Mouse (Mus musculus): ENCODE measurements around the gene Shroom3. TPM values are rescaled to one million over a fixed set of nuclear protein-coding genes. Genes with fewer than 3 reads are reported as not detected.
"Not testable (repeated sequence)": the region's sequence is repeated elsewhere in the genome, so short reads cannot be mapped to it uniquely, and the experiment has no call there.

The Shroom3 gene
- polyA plus RNA-seq, 1 experiment from 2014 or later: 11.4 TPM

- peaks cover 81% of the 10 kb centered on the region for H3K4me1 ChIP-seq
- no peaks in the 10 kb centered on the region for H3K9me3 ChIP-seq
- H3K27ac ChIP-seq: 0 out of 2 replicates have a peak overlapping the region, but pooled peaks have one; percentile 22
- peaks cover 9% of the 10 kb centered on the region for H3K36me3 ChIP-seq
- DNase-seq (ENCODE audit: low spot score): no peak
- WGBS: 56% methylated on average over 7 of the region's 7 CpGs
- no peaks in the 10 kb centered on the region for H3K27me3 ChIP-seq (ENCODE audit: insufficient read depth, poor library complexity, severe bottlenecking)
- no peak overlapping the region for H3K4me3 ChIP-seq
Measured at GRCm38 (mm10) chr5:92901870-92902269, 218.6 kb downstream of the Shroom3 start.

- Histone ChIP-seq H3K27ac (peak overlapping the region; percentile 86), H3K4me3 (peak overlapping the region; percentile 12; the same call in 1 of the 2 replicates), H3K27me3 (ENCODE audit: insufficient read depth, poor library complexity, severe bottlenecking) (no peaks in the 10 kb centered on the region), H3K4me1 (peaks cover 80% of the 10 kb centered on the region), H3K9me3 (peaks cover 7% of the 10 kb centered on the region; the same call in 1 of the 2 replicates), H3K36me3 (peaks cover 22% of the 10 kb centered on the region)
- 39% methylated on average over 9 of the region's 9 CpGs for WGBS
- DNase-seq (ENCODE audit: low spot score): no peak
Measured at GRCm38 (mm10) chr5:92905146-92905545, 221.9 kb downstream of the Shroom3 start.

- Histone ChIP-seq H3K4me1 (peaks cover 78% of the 10 kb centered on the region), H3K36me3 (peaks cover 25% of the 10 kb centered on the region)
Measured at GRCm38 (mm10) chr5:92905594-92906008, 222.4 kb downstream of the Shroom3 start.

GRCm38 (mm10) chr5:92908227-92908626 is 225.0 kb downstream of the Shroom3 start:
- 30% methylated on average over 4 of the region's 4 CpGs for WGBS
- peaks cover 32% of the 10 kb centered on the region for H3K36me3 ChIP-seq
- H3K27me3 ChIP-seq (ENCODE audit: insufficient read depth, poor library complexity, severe bottlenecking): no peaks in the 10 kb centered on the region
- peaks cover 7% of the 10 kb centered on the region; the same call in 1 of the 2 replicates for H3K9me3 ChIP-seq
- H3K4me1 ChIP-seq: peaks cover 77% of the 10 kb centered on the region
- H3K4me3 ChIP-seq: no peak overlapping the region
- DNase-seq (ENCODE audit: low spot score): no peak
- peak overlapping the region; percentile 86 for H3K27ac ChIP-seq

More at GRCm38 (mm10) chr5:92905594-92906008, 222.4 kb downstream of the Shroom3 start:
- no peaks in the 10 kb centered on the region for H3K27me3 ChIP-seq (ENCODE audit: insufficient read depth, poor library complexity, severe bottlenecking)
- H3K4me3 ChIP-seq: peak overlapping the region; percentile 12; the same call in 1 of the 2 replicates
- H3K9me3 ChIP-seq: peaks cover 7% of the 10 kb centered on the region; the same call in 1 of the 2 replicates
- peak; percentile 93 for DNase-seq (ENCODE audit: low spot score)
- H3K27ac ChIP-seq: peak overlapping the region; percentile 86
- WGBS: 7% methylated on average over 8 of the region's 8 CpGs

- whole genome bisulfite sequencing: 57% methylated on average over 3 of the region's 3 CpGs
- peaks cover 77% of the 10 kb centered on the region for H3K4me1 ChIP-seq
- no peaks in the 10 kb centered on the region for H3K27me3 ChIP-seq (ENCODE audit: insufficient read depth, poor library complexity, severe bottlenecking)
- no peak overlapping the region for H3K4me3 ChIP-seq
- peaks cover 7% of the 10 kb centered on the region; the same call in 1 of the 2 replicates for H3K9me3 ChIP-seq
- no peak for DNase-seq (ENCODE audit: low spot score)
- peaks cover 26% of the 10 kb centered on the region for H3K36me3 ChIP-seq
- H3K27ac ChIP-seq: peak overlapping the region; percentile 70
Measured at GRCm38 (mm10) chr5:92910838-92911237, 227.6 kb downstream of the Shroom3 start.

GRCm38 (mm10) chr5:92915421-92915820 is 232.2 kb downstream of the Shroom3 start:
- WGBS: 31% methylated on average over 10 of the region's 10 CpGs
- H3K36me3 ChIP-seq: peaks cover 21% of the 10 kb centered on the region
- H3K9me3 ChIP-seq: no peaks in the 10 kb centered on the region
- H3K27me3 ChIP-seq (ENCODE audit: insufficient read depth, poor library complexity, severe bottlenecking): no peaks in the 10 kb centered on the region
- no peak for DNase-seq (ENCODE audit: low spot score)
- H3K27ac ChIP-seq: peak overlapping the region; percentile 78
- H3K4me1 ChIP-seq: peaks cover 63% of the 10 kb centered on the region
- no peak overlapping the region for H3K4me3 ChIP-seq

GRCm38 (mm10) chr5:92917755-92918154 is 234.5 kb downstream of the Shroom3 start:
- WGBS: 51% methylated on average over 6 of the region's 6 CpGs
- Histone ChIP-seq H3K4me1 (peaks cover 48% of the 10 kb centered on the region), H3K36me3 (peaks cover 31% of the 10 kb centered on the region), H3K27ac (peak overlapping the region; percentile 73; the same call in 1 of the 2 replicates), H3K4me3 (no peak overlapping the region), H3K27me3 (ENCODE audit: insufficient read depth, poor library complexity, severe bottlenecking) (no peaks in the 10 kb centered on the region), H3K9me3 (no peaks in the 10 kb centered on the region)
- DNase-seq (ENCODE audit: low spot score): no peak

- peaks cover 32% of the 10 kb centered on the region for H3K36me3 ChIP-seq
- H3K27me3 ChIP-seq (ENCODE audit: insufficient read depth, poor library complexity, severe bottlenecking): no peaks in the 10 kb centered on the region
- H3K27ac ChIP-seq: peak overlapping the region; percentile 73
- H3K4me1 ChIP-seq: peaks cover 48% of the 10 kb centered on the region
- 45% methylated on average over 10 of the region's 10 CpGs for WGBS
- H3K4me3 ChIP-seq: no peak overlapping the region
- no peak for DNase-seq (ENCODE audit: low spot score)
- H3K9me3 ChIP-seq: no peaks in the 10 kb centered on the region
Measured at GRCm38 (mm10) chr5:92918170-92918569, 234.9 kb downstream of the Shroom3 start.

- H3K4me1 ChIP-seq: peaks cover 42% of the 10 kb centered on the region
- H3K27ac ChIP-seq: peak overlapping the region; percentile 73
- WGBS: 44% methylated on average over 9 of the region's 9 CpGs
- no peak overlapping the region for H3K4me3 ChIP-seq
- no peak for DNase-seq (ENCODE audit: low spot score)
- no peaks in the 10 kb centered on the region for H3K27me3 ChIP-seq (ENCODE audit: insufficient read depth, poor library complexity, severe bottlenecking)
- no peaks in the 10 kb centered on the region for H3K9me3 ChIP-seq
- H3K36me3 ChIP-seq: peaks cover 39% of the 10 kb centered on the region
Measured at GRCm38 (mm10) chr5:92918866-92919265, 235.6 kb downstream of the Shroom3 start.

GRCm38 (mm10) chr5:92919390-92919789 is 236.2 kb downstream of the Shroom3 start:
- H3K27ac ChIP-seq: peak overlapping the region; percentile 73; the same call in 1 of the 2 replicates
- peaks cover 41% of the 10 kb centered on the region for H3K36me3 ChIP-seq
- no peak for DNase-seq (ENCODE audit: low spot score)
- WGBS: 72% methylated on average over 14 of the region's 14 CpGs
- H3K4me1 ChIP-seq: peaks cover 41% of the 10 kb centered on the region
- H3K9me3 ChIP-seq: no peaks in the 10 kb centered on the region
- no peaks in the 10 kb centered on the region for H3K27me3 ChIP-seq (ENCODE audit: insufficient read depth, poor library complexity, severe bottlenecking)
- no peak overlapping the region for H3K4me3 ChIP-seq

GRCm38 (mm10) chr5:92920984-92921383 is 237.7 kb downstream of the Shroom3 start:
- Histone ChIP-seq H3K4me1 (peaks cover 41% of the 10 kb centered on the region), H3K9me3 (no peaks in the 10 kb centered on the region), H3K36me3 (peaks cover 41% of the 10 kb centered on the region), H3K4me3 (no peak overlapping the region), H3K27me3 (ENCODE audit: insufficient read depth, poor library complexity, severe bottlenecking) (no peaks in the 10 kb centered on the region), H3K27ac (no peak overlapping the region)
- DNase-seq (ENCODE audit: low spot score): no peak
- 91% methylated on average over 8 of the region's 8 CpGs for WGBS

GRCm38 (mm10) chr5:92921728-92922127 is 238.5 kb downstream of the Shroom3 start:
- Histone ChIP-seq H3K4me3 (no peak overlapping the region), H3K27me3 (ENCODE audit: insufficient read depth, poor library complexity, severe bottlenecking) (no peaks in the 10 kb centered on the region), H3K27ac (no peak overlapping the region), H3K36me3 (peaks cover 41% of the 10 kb centered on the region), H3K4me1 (peaks cover 39% of the 10 kb centered on the region), H3K9me3 (no peaks in the 10 kb centered on the region)
- DNase-seq (ENCODE audit: low spot score): no peak
- 79% methylated on average over 8 of the region's 8 CpGs for WGBS

GRCm38 (mm10) chr5:92922981-92923380 is 239.7 kb downstream of the Shroom3 start:
- not testable (repeated sequence) for DNase-seq (ENCODE audit: low spot score); H3K4me3 ChIP-seq; H3K27me3 ChIP-seq (ENCODE audit: insufficient read depth, poor library complexity, severe bottlenecking); H3K27ac ChIP-seq; H3K9me3 ChIP-seq
- Histone ChIP-seq H3K4me1 (peaks cover 42% of the 10 kb centered on the region), H3K36me3 (peaks cover 41% of the 10 kb centered on the region)
- WGBS: 87% methylated on average over 5 of the region's 5 CpGs
